Mouse (Mus musculus) liver, embryonic 18 days (tissue): ENCODE results near the gene Insr. TPM values are rescaled to one million over a fixed set of nuclear protein-coding genes. Genes with fewer than 3 reads are reported as not detected.

Experiments
- polyA plus RNA-seq: library from polyadenylated mRNA; depleted of rRNA; stranded (reverse); fragments of >200 nt; gene quantifications from 2 replicates; pipeline ENCODE4 v1.2.3, GENCODE M21; 2012; rRNA removed

Gene Insr
- 9.5 and 11.7 TPM in 2 replicates for polyA plus RNA-seq

GRCm38 (mm10) chr8:3278934-3279720, at the start of gene Insr:
Gene Insr, minus strand, starts transcription at chr8:3279617.

Other genes with a start within 250 kb of the Insr start
- gene A430078G23Rik, start 73.8 kb upstream of the Insr start, polyA plus RNA-seq: 0.89 and 1.3 TPM in 2 replicates
- 5.3 and 6.6 TPM in 2 replicates for gene Arhgef18, start 113.4 kb upstream of the Insr start, polyA plus RNA-seq
- 10.3 and 11.4 TPM in 2 replicates for gene Pex11g, start 188.1 kb upstream of the Insr start, polyA plus RNA-seq
- gene Tex45, start 191.2 kb upstream of the Insr start, polyA plus RNA-seq: not detected in 2 replicates
- gene Zfp358, start 213.5 kb upstream of the Insr start, polyA plus RNA-seq: 8.1 and 9.2 TPM in 2 replicates
- gene Mcoln1, start 220.8 kb upstream of the Insr start, polyA plus RNA-seq: 33.2 and 36.6 TPM in 2 replicates
- 9.6 and 10.9 TPM in 2 replicates for gene Pnpla6, start 235.8 kb upstream of the Insr start, polyA plus RNA-seq